Mouse (Mus musculus): Measurements from ENCODE around the gene Kmt5a.
"Not testable (repeated sequence)": the region's sequence is repeated elsewhere in the genome, so short reads cannot be mapped to it uniquely, and the experiment has no call there.

Gene Kmt5a

GRCm38 (mm10) chr5:124445621-124446293 lies 6.0 kb downstream of the Kmt5a start:
- no peak for DNase-seq (ENCODE audit: extremely low spot score, low read depth, low spot score)

DNA sequence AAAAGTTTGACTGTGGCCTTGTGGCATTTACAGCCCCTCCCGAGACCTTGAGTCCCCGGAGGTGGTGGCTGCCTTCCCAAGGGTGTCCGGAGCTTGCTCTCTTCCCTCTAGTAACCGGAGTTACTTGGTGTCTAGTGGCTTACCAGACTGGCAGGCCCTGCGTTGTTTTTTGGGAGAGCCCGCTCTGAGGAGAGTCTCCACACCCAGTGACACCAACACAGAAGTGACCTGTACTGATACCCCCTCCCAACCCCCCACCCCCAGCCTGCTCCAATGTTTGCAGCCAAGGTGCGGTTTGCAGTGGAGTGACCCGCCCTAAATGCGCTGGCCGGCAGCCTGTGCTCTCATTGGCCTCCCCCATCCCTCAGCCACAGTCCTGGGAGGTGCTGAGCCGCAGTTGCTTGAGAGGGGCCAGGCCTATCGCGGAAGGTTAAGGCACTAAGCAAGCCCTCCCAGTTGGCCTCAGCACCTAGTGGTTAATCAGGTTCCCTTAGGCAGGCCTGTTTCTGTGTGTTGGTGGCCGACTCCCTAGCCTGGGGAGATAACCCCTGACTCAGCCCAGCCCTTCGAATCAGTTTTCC lies 6.7 kb downstream of the Kmt5a start:
- DNase-seq (ENCODE audit: extremely low spot score, low read depth, low spot score) = peak; percentile 12

- DNase-seq (ENCODE audit: extremely low spot score, low read depth, low spot score) = no peak
Observed at GRCm38 (mm10) chr5:124449494-124449893, 9.8 kb downstream of the Kmt5a start.

- no peak for DNase-seq (ENCODE audit: extremely low spot score, low read depth, low spot score)
Observed at GRCm38 (mm10) chr5:124450051-124450450, 10.3 kb downstream of the Kmt5a start.

DNA sequence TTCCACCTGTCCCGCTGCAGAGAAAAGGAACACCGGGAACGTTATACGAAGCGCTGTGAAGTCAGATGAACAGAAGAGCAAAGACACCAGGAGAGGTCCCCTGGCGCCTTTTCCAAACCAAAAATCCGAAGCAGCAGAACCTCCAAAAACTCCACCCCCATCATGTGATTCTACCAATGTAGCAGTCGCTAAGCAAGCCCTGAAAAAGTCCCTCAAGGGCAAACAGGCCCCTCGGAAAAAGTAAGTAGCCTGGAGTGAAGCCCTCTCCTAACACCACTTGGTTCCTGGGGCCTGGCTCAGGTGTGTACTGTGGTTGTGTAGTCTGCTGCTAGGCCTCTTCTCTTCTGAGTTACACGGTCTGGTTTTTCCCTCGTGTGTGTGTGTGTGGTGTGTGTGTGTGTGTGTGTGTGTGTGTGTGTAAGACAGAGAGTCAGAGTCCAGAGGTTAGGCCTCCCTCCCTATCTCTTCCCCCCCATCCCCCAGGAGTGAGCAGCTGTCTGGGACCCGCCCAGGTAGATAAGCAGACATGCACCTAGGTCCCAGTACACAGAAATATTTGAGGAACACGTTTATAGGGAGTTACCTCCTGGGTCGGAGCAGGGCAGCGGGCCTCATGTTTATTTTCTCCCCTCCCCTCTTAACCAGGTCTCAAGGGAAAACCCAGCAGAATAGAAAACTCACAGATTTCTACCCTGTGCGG lies 11.1 kb downstream of the Kmt5a start:
- DNase-seq (ENCODE audit: extremely low spot score, low read depth, low spot score) = no peak

- no peak for DNase-seq (ENCODE audit: extremely low spot score, low read depth, low spot score)
Observed at GRCm38 (mm10) chr5:124452494-124453228, 12.9 kb downstream of the Kmt5a start.

- DNase-seq (ENCODE audit: extremely low spot score, low read depth, low spot score) = no peak
Observed at GRCm38 (mm10) chr5:124453339-124454081, 13.8 kb downstream of the Kmt5a start.

GRCm38 (mm10) chr5:124454082-124454419 lies 14.3 kb downstream of the Kmt5a start:
- no peak for DNase-seq (ENCODE audit: extremely low spot score, low read depth, low spot score)

DNA sequence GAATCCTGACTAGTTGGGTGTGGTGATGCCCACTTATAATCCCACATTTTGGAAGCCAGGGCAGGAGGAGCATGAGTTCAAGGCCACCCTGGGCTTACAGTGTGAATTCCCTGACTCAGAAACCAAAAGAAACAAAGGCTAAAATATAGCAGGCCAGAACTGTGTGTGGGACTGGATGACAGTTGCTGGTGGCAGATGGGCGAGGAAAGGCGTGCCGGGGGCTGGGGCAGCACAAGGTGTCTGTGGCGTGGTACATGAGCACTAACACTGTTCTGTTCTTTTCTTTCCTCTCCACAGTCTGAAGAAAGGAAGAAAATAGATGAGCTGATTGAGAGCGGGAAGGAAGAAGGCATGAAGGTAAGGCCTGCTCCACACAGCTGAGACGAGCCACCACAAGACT lies 17.0 kb downstream of the Kmt5a start:
- no peak for DNase-seq (ENCODE audit: extremely low spot score, low read depth, low spot score)

GRCm38 (mm10) chr5:124460922-124461321 lies 21.2 kb downstream of the Kmt5a start:
- DNase-seq (ENCODE audit: extremely low spot score, low read depth, low spot score) = not testable (repeated sequence)

DNA sequence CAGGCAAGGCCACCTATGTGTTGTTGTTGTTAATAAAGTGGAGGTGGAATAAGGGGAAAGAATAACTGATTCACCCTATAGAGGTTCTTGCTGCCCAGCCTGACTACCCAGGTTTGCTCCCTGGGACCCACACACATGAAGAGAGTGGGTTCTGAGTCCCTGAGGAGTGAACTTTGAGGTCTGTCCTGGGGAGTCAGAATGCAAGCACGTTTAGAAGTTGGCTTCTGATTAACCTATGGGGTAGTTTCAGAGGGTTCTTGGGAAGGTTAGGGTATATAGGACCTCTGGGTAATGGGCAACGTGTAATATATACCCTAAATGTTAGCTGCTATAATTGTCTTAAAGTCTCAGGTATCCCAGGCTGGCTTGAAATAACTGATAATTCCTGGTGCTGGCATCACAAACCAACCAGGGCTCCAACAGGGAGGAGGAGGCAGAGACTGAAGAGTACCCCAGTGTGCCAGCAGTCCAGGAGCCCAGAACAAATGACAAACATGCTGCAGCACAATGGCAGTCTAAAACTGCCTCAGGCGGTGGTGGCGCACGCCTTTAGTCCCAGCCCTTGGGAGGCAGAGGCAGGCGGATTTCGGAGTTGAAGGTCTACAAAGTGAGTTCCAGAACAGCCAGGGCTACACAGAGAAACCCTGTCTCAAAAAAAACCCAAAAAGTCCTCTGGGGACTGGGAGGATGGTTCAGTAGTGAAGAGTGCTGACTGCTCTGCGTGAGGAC lies 22.7 kb downstream of the Kmt5a start:
- no peak for DNase-seq (ENCODE audit: extremely low spot score, low read depth, low spot score)

DNA sequence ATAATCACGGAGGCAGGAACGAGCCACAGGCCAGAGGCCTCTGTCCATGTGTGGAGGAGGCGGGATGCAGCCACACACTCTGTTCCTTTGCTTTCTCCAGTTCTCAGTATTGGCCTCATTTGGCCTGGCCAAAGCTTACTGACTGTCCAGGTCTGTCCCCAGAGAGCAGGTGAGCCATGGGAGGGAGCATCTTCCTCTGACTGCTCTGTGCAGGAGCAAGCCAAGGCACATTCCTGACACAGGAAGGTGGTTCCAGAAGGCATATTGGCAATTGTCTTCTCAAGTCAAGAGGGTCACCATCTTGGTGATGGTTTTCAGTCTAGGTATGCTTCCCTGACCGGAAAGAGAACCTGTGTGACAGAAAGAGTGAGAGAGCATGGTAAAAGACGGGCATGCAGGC lies 23.7 kb downstream of the Kmt5a start:
- DNase-seq (ENCODE audit: extremely low spot score, low read depth, low spot score) = no peak

DNA sequence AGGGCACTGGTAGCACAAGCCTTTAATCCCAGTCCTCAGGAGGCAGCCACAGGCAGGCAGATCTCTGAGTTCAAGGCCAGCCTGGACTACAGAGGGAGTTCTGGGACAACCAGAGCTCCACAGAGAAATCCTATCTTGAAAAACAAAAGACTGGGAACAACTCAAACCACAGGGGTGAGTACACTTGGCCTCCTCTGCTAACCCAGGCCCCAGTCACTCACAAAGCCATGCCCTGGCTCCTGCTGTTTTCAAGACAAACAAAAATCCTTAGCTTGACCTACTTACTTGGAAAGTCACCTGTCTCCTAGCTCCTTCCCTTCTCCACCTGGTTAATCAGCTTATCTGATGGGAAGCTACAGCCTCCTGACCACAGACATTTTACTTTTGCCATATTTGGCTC lies 25.2 kb downstream of the Kmt5a start:
- no peak for DNase-seq (ENCODE audit: extremely low spot score, low read depth, low spot score)

DNA sequence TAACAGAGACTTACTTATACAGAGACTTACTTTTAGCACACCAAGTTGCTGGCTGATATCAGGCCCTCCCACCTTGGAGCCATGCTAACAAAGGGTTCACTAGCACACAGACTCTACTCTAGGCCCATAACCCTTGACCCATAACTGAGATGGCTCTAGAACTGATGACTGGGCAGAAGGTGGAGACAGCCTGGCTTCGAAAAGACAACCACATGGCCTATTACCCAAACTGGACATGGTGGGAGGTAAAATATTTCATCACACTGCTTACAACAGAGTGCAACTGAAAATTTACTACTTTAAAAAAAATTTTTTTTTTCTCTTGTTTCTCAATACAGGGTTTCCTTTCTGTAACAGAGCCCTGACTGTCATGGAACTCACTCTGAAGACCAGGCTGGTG lies 28.0 kb downstream of the Kmt5a start:
- no peak for DNase-seq (ENCODE audit: extremely low spot score, low read depth, low spot score)

GRCm38 (mm10) chr5:124468365-124468764 lies 28.6 kb downstream of the Kmt5a start:
- no peak for DNase-seq (ENCODE audit: extremely low spot score, low read depth, low spot score)

DNA sequence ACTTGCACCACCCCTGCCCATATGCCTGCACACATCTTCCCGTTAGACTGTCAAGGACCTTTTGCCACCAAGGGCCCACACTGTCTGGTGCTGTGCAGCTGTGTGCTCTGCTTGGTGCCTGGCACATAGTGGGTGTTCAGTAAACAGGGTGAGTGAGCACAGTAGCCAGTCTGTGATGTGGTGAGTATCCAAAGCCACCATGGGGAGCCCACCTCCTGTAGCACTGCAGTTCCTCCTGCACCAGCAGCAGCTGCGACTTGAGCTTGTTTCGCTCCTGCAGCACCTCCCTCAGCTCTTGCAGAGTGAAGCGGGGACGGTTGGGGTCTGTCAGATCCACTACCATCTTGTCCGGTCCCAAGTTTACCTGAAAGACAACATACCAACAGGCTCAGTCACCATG lies 29.8 kb downstream of the Kmt5a start:
- DNase-seq (ENCODE audit: extremely low spot score, low read depth, low spot score) = no peak

- DNase-seq (ENCODE audit: extremely low spot score, low read depth, low spot score) = no peak
Observed at GRCm38 (mm10) chr5:124470591-124471171, 31.0 kb downstream of the Kmt5a start.

GRCm38 (mm10) chr5:124478873-124479204 lies 39.1 kb downstream of the Kmt5a start:
- DNase-seq (ENCODE audit: extremely low spot score, low read depth, low spot score) = no peak

GRCm38 (mm10) chr5:124480119-124480518 lies 40.4 kb downstream of the Kmt5a start:
- DNase-seq (ENCODE audit: extremely low spot score, low read depth, low spot score) = no peak

- DNase-seq (ENCODE audit: extremely low spot score, low read depth, low spot score) = no peak
Observed at GRCm38 (mm10) chr5:124481714-124482113, 42.0 kb downstream of the Kmt5a start.

All from hindlimb bud, embryonic 11.5 days (tissue).